Mouse (Mus musculus) MEL (cell line): ENCODE results near the gene Cd151. TPM values are rescaled to one million over a fixed set of nuclear protein-coding genes. Genes with fewer than 3 reads are reported as not detected.
A peak's percentile ranks its signal among the peaks of the same experiment; 100 is the strongest.

Experiments
- DNase-seq: peaks from one replicate; pipeline ENCODE4 v3.0.0; 2011; ENCODE audit warnings: low read depth, low spot score
- H3K27ac ChIP-seq: 2 replicates; pipeline ENCODE4 v1.5.1; 2012; ENCODE audit warnings: low read depth, mild to moderate bottlenecking, control low read depth, low read length, moderate library complexity; ENCODE audit not compliant: control insufficient read depth
- H3K27me3 ChIP-seq, 2 experiments: fragments of 150-350 bp in 1 of 2; sonication (generic) in 1 of 2; 2 replicates each; pipeline ENCODE4 v1.6.1; 2012; ENCODE audit warnings: low read length in 2 of 2, mild to moderate bottlenecking in 2 of 2, improper control_type of control experiment in 1 of 2, moderate library complexity in 1 of 2; ENCODE audit not compliant: insufficient read depth in 2 of 2, control insufficient read depth in 1 of 2
- H3K36me3 ChIP-seq, 2 experiments: 2 replicates each; pipeline ENCODE4 v1.6.1; 2012 to 2014; ENCODE audit warnings: low read length in 2 of 2, improper control_type of control experiment in 1 of 2, inconsistent platforms in 1 of 2, mild to moderate bottlenecking in 1 of 2; ENCODE audit not compliant: insufficient read depth in 2 of 2, control insufficient read depth in 1 of 2
- H3K4me1 ChIP-seq, 2 experiments: fragments of 150-350 bp in 1 of 2; sonication (generic) in 1 of 2; 2 replicates each; pipeline ENCODE4 v1.6.1; 2012; ENCODE audit warnings: low read length in 2 of 2, improper control_type of control experiment in 1 of 2, mild to moderate bottlenecking in 1 of 2; ENCODE audit not compliant: insufficient read depth in 2 of 2, control insufficient read depth in 1 of 2
- H3K4me3 ChIP-seq, 2 experiments: fragments of 150-350 bp in 1 of 2; sonication (generic) in 1 of 2; 2 replicates each; pipeline ENCODE4 v1.5.1; 2012; ENCODE audit warnings: low read depth in 2 of 2, low read length in 2 of 2, mild to moderate bottlenecking in 2 of 2, moderate library complexity in 2 of 2, control low read depth in 1 of 2, improper control_type of control experiment in 1 of 2; ENCODE audit not compliant: control insufficient read depth in 1 of 2, insufficient read depth in 1 of 2
- H3K79me2 ChIP-seq: 2 replicates; pipeline ENCODE4 v1.6.1; 2012; ENCODE audit warnings: mild to moderate bottlenecking, low read length, moderate library complexity; ENCODE audit not compliant: control insufficient read depth, poor library complexity, insufficient read depth
- H3K9ac ChIP-seq: 2 replicates; pipeline ENCODE4 v1.6.1; 2012; ENCODE audit warnings: low read depth, mild to moderate bottlenecking, control low read depth, low read length, moderate library complexity; ENCODE audit not compliant: control insufficient read depth, poor library complexity, severe bottlenecking
- H3K9me3 ChIP-seq: fragments of 150-350 bp; sonication (generic); replicated peaks from 2 replicates; pipeline ENCODE4 v1.6.1; 2012; ENCODE audit warnings: mild to moderate bottlenecking, low read length, improper control_type of control experiment, moderate library complexity; ENCODE audit not compliant: insufficient read depth
- CHD2 ChIP-seq: IDR thresholded peaks from 2 replicates; pipeline ENCODE4 v1.6.1; 2011; ENCODE audit warnings: low read length, improper control_type of control experiment
- E2F4 ChIP-seq: IDR thresholded peaks from 2 replicates; pipeline ENCODE4 v1.6.1; 2011; ENCODE audit warnings: low read depth, low read length, improper control_type of control experiment, borderline replicate concordance
- GABPA ChIP-seq: IDR thresholded peaks from 2 replicates; pipeline ENCODE4 v1.6.1; 2012; ENCODE audit warnings: low read depth, mild to moderate bottlenecking, inconsistent platforms, low read length, improper control_type of control experiment, moderate library complexity
- GATA1 ChIP-seq: IDR thresholded peaks from 2 replicates; pipeline ENCODE4 v1.6.1; 2011; ENCODE audit warnings: low read depth, low read length, improper control_type of control experiment
- MYC ChIP-seq: IDR thresholded peaks from 2 replicates; pipeline ENCODE4 v1.6.1; 2011; ENCODE audit warnings: low read depth, mild to moderate bottlenecking, low read length, improper control_type of control experiment, moderate library complexity
- POLR2A ChIP-seq, 2 experiments: IDR thresholded peaks; 2 replicates each; pipeline ENCODE4 v1.6.1; 2011 to 2012; ENCODE audit warnings: low read length in 2 of 2, mild to moderate bottlenecking in 2 of 2, control low read depth in 1 of 2, improper control_type of control experiment in 1 of 2, low read depth in 1 of 2, moderate library complexity in 1 of 2; ENCODE audit not compliant: control insufficient read depth in 1 of 2, insufficient read depth in 1 of 2, poor library complexity in 1 of 2
- POLR2AphosphoS2 ChIP-seq: IDR thresholded peaks from 2 replicates; pipeline ENCODE4 v1.6.1; 2011; ENCODE audit warnings: low read length, improper control_type of control experiment
- POLR2AphosphoS5 ChIP-seq: IDR thresholded peaks from 2 replicates; pipeline ENCODE4 v1.6.1; 2012; ENCODE audit warnings: low read depth, borderline replicate concordance, mild to moderate bottlenecking, inconsistent platforms, low read length, moderate library complexity, mixed read lengths
- RAD21 ChIP-seq: IDR thresholded peaks from 2 replicates; pipeline ENCODE4 v1.6.1; 2011; ENCODE audit warnings: mild to moderate bottlenecking, low read depth, low read length, improper control_type of control experiment
- SIN3A ChIP-seq: IDR thresholded peaks from 2 replicates; pipeline ENCODE4 v1.6.1; 2012; ENCODE audit warnings: low read length, improper control_type of control experiment, inconsistent platforms
- UBTF ChIP-seq: IDR thresholded peaks from 2 replicates; pipeline ENCODE4 v1.6.1; 2012; ENCODE audit warnings: low read depth, mild to moderate bottlenecking, inconsistent platforms, low read length, improper control_type of control experiment, moderate library complexity, borderline replicate concordance; ENCODE audit not compliant: insufficient read depth
- USF1 ChIP-seq: IDR thresholded peaks from 2 replicates; pipeline ENCODE4 v1.6.1; 2014; ENCODE audit warnings: low read depth, mild to moderate bottlenecking, inconsistent platforms, low read length, improper control_type of control experiment, moderate library complexity
- ZMIZ1 ChIP-seq: IDR thresholded peaks from 2 replicates; pipeline ENCODE4 v1.6.1; 2012; ENCODE audit warnings: low read depth, mild to moderate bottlenecking, inconsistent platforms, low read length, improper control_type of control experiment, moderate library complexity
- polyA plus RNA-seq, 2 experiments: library from polyadenylated mRNA; stranded (reverse) in 1 of 2; unstranded in 1 of 2; fragments of >175 nt in 1 of 2; fragments of >200 nt in 1 of 2; gene quantifications; 2 replicates each; pipeline versions ENCODE4 v1.2.1 to v1.2.4; 2012; ENCODE audit warnings: low replicate concordance in 2 of 2, low read depth in 1 of 2; ENCODE audit not compliant: insufficient read length in 2 of 2, insufficient read depth in 1 of 2, missing spikeins in 1 of 2
- total RNA-seq: library from RNA; depleted of rRNA; stranded (reverse); fragments of 300-350 nt; gene quantifications from 2 replicates; pipeline ENCODE4 v1.2.3, GENCODE M21; 2012

The Cd151 gene
- total and polyA plus RNA-seq, 3 experiments, result 40.6 to 86.6 TPM; not detected in 1

DNA sequence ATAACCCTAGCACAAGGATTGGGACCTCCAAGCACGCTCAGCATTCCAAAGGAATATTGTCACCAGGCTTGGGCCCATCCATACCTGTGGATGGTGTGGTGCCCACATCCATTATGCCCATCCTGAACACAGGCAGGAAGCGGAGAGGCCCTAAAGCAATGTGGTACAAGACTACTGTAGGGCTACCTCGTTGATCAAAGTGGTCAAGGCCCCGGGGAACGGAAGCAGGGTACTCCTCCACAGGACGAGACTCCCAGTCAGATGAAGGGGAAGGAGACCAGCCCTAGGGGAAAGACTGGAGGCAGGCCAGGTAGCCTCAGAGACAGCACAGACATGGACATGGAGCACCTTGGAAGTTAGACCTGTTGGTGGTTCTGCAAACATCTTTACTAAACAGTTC is 5.6 kb downstream of the Cd151 start:
- H3K4me1 ChIP-seq, result peaks cover 3 to 31% of the 10 kb centered on the region in 2 experiments; a peak in 3 of 4 replicates
- no peak overlapping the region for H3K9ac ChIP-seq
- H3K9me3 ChIP-seq, result no peaks in the 10 kb centered on the region
- no peak overlapping the region for H3K4me3 ChIP-seq
- DNase-seq, result no peak
- TF ChIP-seq POLR2AphosphoS2 (peak; percentile 17; the same call in 1 of the 2 replicates), ZMIZ1 (peak; percentile 42; the same call in 1 of the 2 replicates), GABPA (no peak), POLR2A (IDR thresholded peaks at IDR 0.05; ENCODE audit: control insufficient read depth in 1 of 2, insufficient read depth in 1 of 2, low read depth in 1 of 2, low read length in 2 of 2, poor library complexity in 1 of 2) (peak in 1 of 2 experiments; percentile 19; a peak in 1 of 4 replicates)
- no peaks in the 10 kb centered on the region for H3K27me3 ChIP-seq
- peaks cover 0 to 22% of the 10 kb centered on the region in 2 experiments; a peak in 2 of 4 replicates for H3K36me3 ChIP-seq
- H3K79me2 ChIP-seq, result peaks cover 56% of the 10 kb centered on the region
- no peak overlapping the region for H3K27ac ChIP-seq

GRCm38 (mm10) chr7:141474160-141474559 is 7.0 kb downstream of the Cd151 start:
- H3K4me3 ChIP-seq, result peak overlapping the region; percentile 95
- H3K27ac ChIP-seq, result no peak overlapping the region
- H3K79me2 ChIP-seq, result peaks cover 57% of the 10 kb centered on the region
- TF ChIP-seq POLR2AphosphoS2 (no peak), E2F4 (no peak), UBTF (no peak), SIN3A (no peak), POLR2AphosphoS5 (no peak), GATA1 (no peak), POLR2A (IDR thresholded peaks at IDR 0.05; ENCODE audit: control insufficient read depth in 1 of 2, insufficient read depth in 1 of 2, low read depth in 1 of 2, low read length in 2 of 2, poor library complexity in 1 of 2) (no peak), RAD21 (no peak), USF1 (no peak), CHD2 (no peak), MYC (no peak)
- TF ChIP-seq, all 39 proteins: peak for 0
- peak; percentile 49 for DNase-seq
- Histone ChIP-seq H3K27me3 (no peaks in the 10 kb centered on the region), H3K4me1 (peaks cover 3 to 25% of the 10 kb centered on the region in 2 experiments; a peak in 3 of 4 replicates), H3K9ac (peak overlapping the region; percentile 98), H3K9me3 (no peaks in the 10 kb centered on the region), H3K36me3 (peaks cover 0 to 21% of the 10 kb centered on the region in 2 experiments; a peak in 2 of 4 replicates)
